Mouse (Mus musculus) brain, embryonic 14.5 days (tissue): Measurements from ENCODE around the gene Olfr924.

ENCODE experiments used
- CTCF ChIP-seq: fragments of 200-500 bp; IDR thresholded peaks from 2 replicates; pipeline ENCODE4 v1.5.1; 2012; ENCODE audit warnings: inconsistent platforms, mild to moderate bottlenecking, moderate library complexity, borderline replicate concordance; ENCODE audit not compliant: insufficient read depth, insufficient read length; ENCODE audit errors: extremely low read depth
- POLR2A ChIP-seq: fragments of 200-500 bp; IDR thresholded peaks from 2 replicates; pipeline ENCODE4 v1.6.1; 2012; ENCODE audit warnings: mild to moderate bottlenecking, inconsistent platforms, borderline replicate concordance; ENCODE audit not compliant: poor library complexity, insufficient read depth, insufficient read length, severe bottlenecking; ENCODE audit errors: extremely low read depth

DNA sequence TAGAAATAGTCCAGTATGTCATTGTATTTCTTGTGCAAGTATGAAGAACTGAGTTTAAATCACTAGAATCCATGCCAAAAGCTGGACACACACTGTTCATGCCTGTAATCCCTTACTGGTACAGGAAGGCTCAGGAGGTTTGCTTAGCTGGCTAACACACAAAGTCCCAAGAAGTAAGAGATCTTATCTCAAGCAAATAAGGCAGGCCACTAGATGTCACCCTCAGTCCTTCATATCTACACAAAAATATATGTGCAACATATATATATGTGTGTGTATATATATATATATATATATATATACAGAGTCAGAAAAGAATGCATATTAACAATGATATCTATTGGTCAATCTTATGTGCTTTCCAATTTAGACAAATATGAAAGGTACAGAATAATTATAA lies 38.6 kb upstream of the Olfr924 start:
- TF ChIP-seq POLR2A (no peak), CTCF (no peak)
